Mouse (Mus musculus) kidney, postnatal 25 days (tissue): Measurements from ENCODE around the gene Smoc1.

Experiments used
- DNase-seq, 2 experiments: peaks; one replicate each; pipeline ENCODE4 v3.0.0; 2021; ENCODE audit warnings: mixed read lengths in 2 of 2

Gene Smoc1

DNA sequence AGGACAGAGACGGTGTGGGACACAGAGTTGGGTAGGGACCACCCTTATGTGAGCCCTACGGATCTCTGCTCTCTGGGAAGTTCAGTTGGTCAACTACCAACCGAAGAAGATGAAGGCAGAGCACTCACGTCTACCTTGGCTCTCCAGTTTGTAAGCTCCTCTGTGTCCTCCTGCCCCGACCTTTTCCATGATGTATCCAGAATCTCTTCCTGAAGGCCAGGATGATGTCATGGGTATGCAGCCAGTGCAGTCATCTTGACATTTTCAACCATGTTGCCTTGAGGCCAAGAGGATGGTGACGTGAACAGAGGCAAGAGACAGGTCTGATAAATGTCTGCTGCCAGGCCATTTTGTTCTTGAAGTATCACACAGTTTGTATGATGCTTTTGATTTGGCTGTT lies 111.6 kb downstream of the Smoc1 start:
- DNase-seq = no peak

DNA sequence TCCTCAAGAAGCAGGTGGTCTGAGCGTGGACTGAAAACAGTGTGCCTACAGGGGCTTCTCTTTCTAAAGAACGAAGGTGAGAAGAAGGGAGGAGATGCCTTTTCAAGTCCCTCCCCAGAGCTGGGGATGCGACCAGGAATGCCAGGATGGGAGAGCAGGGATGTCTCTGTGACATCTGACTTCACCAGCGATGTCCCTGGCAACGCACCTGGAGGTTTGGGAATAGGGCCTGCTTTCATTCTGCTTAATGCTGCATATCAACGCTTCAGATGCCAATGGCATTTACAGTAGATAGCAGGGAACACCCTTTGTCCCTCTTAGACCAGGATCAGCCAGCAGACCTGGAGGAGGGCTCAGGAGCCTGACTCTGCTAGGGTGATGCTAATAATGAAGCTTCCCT lies 112.9 kb downstream of the Smoc1 start:
- DNase-seq = no peak

DNA sequence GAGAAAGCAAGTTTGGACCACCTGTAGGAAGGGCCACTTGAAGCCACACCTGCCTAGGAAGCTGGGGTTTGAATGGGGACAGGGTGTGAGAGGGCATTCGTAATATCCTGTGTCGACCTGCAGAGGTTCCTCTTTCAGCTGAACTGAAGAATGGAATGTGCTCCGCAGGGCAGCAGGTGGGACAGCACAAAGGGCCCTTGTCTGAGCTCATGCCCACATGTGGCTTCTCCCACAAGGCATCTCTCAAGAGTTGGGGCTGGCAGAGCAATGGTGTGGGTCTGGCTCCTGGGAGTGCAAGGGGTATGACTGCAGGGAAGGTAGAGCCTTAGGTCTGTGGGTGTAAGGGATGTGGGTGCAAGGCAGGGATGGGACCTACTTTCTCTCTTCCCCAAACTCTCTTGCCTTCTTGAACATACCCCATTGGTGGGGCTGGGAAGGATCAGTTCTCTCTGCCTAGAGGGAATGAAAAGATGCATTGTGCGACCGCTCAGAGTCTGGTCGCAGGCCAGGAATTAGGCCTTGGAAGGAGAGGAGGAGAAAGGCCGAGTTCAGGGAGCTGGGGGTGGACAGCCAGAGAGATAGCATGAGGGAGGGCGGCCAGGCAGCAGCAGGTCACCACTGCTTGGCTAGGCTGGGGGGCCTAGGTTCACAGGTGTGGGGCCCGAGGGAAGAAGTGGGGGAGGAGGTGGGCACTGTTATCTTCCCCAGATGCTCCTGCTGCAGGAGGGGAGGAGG lies 114.2 kb downstream of the Smoc1 start:
- no peak for DNase-seq

DNA sequence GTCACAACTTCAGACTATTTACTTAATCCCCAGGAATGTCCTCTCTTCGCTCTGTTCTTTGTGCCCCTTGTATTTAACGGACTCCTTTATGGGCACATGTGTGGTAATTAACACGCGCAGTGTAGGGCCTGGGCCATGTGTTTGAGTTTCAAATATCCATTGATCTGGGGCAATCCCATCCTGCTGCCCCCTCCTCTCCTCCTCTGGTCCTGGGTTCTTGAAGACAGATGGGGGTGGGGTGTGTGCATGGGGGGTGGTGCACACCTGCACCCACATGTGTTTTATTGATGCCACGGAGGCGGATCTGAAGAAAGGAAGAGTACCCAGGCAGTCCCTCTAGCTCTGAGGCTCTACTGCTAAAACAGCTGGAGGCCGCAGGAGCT lies 114.7 kb downstream of the Smoc1 start:
- DNase-seq = no peak

DNA sequence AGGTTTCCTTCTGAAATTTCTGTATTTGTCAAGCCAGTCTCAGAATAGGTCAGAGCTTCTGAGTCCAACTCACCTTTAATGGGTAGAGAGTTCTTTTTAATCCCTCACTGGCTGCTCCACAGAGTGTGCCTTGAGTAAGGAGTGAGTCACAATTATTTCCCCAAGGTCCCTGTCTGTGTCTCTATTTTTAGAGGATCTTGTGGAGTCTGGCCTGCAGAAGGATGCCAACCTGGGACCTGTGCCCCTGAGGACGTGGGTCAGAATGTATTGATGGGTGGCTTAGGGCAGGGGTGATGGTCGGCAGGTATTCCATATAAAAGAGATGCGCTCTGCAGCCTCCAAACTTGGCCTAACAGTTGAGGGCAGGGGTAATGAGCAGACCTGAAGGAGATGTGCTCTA lies 115.6 kb downstream of the Smoc1 start:
- no peak for DNase-seq

DNA sequence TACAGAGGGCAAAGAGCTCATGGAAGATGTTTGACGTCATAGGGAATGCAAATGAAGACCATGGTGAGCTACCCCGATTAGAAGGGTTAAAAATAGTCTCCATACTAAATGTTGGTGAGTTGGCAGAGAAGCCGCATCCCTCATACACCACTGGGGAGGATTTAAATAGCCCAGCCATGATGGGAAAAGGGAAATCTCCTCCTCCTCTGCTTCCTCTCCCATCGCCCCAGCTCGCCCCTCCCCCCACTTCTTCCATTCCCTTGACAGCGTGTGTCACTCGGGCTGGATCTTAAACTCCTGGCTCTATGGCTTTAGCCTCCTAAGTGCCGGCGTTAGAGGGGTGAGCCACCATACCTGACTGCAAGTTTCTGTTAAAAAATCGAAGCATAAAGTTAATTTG lies 117.6 kb downstream of the Smoc1 start:
- DNase-seq = no peak

DNA sequence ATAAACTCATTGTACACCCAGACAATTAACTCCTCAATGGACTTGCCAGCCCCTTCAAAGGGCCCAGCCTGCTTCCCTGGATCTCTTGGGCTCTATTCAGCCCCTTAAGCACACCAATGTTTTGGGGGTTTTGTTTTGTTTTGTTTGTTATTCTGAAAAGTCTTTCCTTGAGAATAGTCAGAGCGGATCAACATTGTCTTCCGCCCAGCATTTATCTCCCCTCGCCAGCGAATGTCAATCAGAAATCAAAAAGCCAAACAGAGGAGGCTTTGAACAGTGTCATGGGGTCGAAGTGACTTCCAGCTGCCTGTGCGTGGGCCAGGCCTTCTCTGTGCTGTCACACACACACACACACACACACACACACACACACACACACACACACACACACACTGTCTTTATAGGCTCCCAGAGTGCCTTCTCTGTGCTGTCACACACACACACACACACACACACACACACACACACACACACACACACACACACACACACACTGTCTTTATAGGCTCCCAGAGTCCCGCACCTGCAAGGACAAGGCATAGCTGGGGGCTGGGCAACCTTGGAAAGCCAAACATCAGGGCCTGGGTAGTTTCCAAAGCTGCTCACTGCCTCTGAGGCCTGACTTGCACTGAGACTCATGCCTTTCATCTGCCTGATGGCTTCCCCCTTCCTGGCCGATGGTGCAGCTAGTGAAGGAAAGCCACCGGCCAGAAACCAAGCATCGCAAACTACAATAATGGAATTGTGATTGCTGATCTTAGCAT lies 120.0 kb downstream of the Smoc1 start:
- no peak for DNase-seq

DNA sequence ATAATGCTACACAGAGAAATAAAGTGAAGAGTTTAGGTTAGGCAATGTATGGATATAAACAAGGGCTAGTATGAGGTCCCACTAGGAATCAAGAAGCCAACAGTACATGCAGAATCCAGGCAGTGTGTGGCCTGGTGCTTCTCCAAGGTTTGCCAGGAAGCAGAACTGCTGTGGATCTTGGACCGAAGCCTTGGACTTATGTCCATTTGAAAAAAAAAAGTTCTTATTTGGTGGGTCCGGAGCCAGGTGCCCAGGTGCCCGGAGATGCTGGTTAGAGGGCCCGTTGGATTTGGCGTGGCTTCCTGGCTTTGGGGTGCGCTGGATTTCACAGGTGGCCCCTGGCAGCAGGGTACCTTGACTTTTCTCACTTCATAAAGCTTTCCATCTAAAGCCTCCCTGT lies 121.3 kb downstream of the Smoc1 start:
- DNase-seq = no peak

DNA sequence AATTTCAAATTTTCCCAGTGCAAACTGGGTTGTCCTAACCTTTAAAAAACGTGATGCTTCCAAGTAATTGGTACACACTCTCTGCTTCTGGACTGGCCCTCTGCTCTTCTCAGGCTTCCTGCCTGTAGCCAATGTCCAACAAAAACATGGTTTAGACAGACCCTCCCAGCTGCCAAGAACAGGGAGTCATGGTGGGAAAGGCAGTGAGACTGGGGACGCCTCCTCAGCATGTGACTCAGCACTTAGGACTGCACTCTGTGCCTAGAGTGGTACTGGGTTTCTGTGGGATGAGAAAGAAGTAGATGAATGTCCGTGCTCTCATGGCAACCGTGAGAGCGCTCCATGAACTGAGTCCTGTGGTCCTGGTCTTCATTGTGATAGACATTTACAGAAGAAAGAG lies 124.3 kb downstream of the Smoc1 start:
- DNase-seq = no peak

DNA sequence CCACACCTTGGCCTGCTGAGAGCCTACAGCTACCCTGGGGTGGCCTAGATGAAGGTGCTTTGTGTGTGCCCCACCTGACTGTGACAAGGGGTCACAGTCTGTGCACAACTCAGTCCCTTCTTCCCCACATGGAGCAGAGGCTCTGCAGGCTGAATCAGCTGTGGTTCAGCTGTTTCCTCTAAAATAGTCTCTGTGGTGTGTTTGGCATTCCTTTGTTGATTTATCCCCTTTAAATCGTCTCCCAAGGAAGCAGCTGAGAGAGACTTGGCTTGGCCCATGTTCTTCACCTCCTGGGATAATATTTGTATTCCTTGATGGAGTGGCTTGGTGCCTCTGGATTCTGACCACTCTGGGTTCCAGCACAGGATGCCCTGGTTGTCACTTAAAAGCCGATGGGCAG lies 125.5 kb downstream of the Smoc1 start:
- no peak for DNase-seq

DNA sequence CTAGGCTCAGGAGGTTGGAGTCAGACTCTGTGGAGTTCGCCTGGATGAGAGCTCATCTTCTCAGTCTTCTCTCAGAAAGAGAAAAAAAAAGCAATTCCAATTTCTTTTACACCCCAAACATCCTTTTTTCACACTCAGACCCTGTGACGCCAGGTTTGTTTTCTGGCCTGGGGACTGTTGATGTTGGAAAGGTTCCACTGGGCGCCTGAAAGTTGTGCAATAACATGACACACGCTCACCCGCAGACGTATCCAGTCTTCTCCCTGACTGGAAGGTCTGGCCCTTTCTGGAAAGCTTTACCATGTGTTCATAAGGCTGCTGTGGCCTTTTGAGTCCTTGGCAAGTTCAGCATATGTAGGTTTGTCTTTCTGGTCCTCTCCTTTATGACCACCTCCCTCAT lies 129.1 kb downstream of the Smoc1 start:
- no peak for DNase-seq

DNA sequence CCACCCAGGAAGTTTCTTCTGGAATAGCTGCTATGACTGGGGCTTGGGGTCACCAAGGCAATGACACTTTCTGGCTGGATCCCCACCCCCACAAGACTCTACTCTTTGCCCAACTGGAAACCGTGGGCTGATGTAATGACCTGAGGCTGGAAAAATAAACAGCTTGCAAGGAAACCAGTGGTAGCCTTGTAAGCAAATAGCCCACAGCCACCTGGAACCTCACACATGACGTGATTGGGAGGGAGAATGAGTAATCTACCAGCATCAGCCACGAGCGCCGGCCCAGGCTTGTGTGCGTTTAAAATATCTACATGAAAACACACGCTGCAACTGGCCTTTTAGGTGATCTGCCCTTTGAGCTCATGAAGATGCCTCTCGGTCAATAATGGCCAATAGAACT lies 130.2 kb downstream of the Smoc1 start:
- no peak for DNase-seq

DNA sequence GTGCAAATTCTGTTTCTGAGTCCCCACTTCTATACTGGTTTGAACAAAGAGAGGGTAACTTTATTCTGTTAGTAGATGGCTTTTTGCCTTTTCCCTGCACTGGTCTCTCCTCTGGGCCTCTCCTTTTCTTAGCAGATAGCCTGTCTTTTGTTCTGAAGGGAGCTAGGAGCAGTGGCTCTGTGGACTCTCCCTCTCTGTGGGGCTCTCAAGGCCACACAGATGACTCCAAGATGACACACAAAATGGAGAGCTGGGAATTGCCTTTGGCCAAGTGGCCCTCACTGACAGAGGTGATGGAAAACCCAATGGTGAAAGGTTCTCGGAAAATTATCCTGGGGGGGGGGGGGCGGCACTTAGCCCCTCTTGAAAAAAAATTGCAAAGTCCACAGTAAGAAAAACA lies 133.3 kb downstream of the Smoc1 start:
- no peak for DNase-seq

DNA sequence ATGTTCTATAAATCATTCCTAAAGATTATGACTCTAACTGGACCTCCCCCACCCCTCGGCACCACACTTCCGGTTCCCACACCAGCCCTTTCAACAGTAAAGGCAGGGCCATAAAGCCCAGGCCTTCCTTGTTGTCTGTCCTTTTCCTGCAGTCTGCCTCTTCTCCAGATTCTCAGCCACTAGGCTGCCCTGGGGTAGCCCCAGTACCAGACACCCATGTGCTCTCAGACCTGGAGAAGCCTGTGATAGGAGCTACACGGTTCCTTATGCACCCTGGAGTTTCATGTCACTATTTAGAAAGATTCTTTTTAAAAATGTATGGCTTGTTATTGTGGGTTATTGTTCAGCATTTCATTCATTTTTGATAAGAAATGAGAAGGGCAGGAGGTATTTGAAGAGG lies 133.8 kb downstream of the Smoc1 start:
- DNase-seq = no peak

DNA sequence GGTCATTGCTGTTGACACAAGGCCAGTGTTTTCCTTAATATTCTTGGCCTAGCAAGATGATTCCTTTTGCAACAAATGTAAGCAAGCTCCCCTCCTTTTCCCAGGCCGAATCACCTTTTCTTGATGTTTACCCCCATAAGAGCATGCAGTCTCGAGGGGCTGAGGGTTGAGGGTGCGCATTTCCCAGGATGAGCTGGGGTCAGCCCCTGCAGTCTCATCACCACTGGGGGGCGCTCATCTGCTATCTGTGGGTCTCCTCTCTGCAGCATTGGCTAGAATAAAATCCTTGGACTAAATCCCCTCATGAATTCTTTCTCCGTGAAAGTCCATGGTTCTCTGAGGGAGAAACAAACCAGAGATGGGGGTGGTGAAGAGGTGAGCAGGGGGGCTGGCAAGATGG lies 134.2 kb downstream of the Smoc1 start:
- DNase-seq = peak in 1 of 2 experiments; percentile 4

DNA sequence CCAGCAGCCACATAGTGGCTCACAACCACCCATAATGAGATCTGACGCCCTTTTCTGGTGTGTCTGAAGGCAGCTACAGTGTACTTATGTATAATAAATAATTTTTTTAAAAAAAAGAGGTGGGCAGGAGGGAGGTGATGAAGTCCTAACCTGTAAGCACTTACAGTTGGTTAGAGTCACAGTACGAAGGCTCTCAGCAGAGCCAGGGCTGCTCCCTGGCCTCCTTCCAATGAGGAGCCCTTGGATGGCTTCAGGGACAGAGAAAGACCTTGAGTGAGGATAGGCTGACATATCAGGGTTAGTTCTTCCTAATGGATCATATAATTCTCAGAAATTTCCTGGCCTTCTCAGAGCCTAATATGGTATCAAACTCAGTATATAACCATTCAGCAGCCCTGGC lies 134.7 kb downstream of the Smoc1 start:
- DNase-seq = no peak

DNA sequence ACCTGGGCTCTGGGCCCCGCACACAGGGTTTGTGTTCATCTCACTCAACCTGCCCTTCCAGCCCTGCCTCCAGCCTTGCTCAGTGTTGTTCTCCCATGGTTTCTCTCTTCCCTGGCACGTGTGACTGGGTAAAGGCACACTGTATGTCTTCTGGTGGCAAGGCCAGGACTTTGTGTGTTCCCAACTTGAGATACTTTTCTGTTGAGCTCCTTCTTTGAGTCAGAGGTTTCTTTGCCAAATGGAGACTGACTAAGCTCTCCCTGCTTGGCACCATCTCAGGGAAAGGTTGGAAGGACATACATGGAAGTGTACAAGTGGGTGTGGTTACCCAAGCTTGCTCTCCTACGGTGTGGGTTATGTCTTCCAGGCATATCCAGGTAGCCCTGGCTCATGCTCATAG lies 136.5 kb downstream of the Smoc1 start:
- no peak for DNase-seq

DNA sequence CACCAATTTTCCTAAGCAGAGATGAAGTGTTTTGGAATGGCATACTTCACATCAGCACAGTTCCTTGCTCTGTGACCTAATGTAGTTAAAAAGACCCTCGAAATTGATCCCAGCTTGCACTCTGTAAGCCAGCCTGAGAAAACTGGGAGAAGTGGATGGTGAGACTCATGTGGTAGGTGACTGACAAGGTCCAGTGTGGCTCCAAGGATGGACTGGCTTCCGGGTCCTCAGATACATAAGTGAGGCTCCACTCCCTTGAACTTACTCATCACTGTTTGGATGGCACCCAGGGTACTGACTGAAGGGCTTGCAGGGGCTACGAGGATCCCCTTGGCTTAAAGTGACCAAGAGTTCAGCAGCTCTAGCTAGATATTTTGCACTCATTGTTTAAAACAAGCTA lies 137.0 kb downstream of the Smoc1 start:
- DNase-seq = no peak

DNA sequence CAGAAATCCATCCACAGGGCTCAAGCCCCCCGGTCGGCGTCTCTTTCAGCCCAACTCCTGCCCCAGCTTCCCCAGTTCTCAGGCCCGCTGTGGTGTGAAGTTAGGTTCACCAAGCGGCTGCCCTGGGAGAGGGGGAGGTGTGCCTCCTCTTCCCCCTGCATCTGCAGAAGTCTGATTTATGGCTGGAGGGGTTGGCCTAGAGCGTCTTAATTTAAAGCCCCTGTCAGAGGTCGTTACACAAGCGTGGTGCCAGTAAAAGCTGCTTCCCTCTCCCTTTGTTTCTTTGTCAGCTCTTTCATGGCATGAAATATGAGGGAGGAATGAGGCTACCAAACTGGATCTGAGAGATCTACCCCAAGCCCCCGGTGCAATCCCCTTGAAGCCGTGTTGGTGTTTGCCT lies 139.5 kb downstream of the Smoc1 start:
- DNase-seq = no peak

DNA sequence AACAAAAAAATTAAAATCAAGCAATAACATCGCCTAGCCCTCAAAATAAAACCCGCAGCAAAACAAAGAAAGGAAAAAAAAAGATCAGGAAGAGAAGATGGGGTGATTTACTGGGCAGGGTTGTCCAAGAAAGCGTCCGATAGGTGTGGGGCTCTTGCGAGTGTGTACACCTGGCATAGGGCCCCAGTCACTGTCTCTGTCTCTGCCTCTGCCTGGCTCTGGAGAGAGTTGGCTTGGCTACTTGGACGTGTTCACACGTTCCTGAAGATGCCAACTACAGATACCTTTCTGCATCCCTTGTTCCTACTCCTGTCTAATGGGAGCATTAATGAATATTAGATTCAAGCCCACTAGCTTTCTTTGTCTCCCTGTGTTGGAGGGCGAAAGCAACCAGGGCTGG lies 140.0 kb downstream of the Smoc1 start:
- no peak for DNase-seq

DNA sequence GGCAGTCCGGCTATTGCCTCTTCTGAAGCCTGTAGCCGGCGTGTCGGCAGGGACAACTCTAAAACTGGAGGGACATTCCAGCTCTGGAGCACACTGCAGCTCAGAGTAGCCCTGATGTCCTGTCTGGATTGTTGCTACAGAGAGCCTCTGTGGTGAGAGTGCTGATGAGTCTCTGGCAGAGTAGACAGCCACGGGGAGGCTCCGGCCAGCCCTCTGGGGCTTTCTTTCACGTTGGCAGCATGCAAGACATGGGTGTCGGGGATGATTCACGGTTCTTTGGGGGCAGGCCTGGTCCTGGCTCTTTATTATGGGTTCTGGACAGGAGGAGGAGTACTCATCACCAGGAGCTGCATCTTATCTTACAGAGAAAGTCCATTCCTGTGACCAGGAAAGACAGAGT lies 140.5 kb downstream of the Smoc1 start:
- DNase-seq = no peak

DNA sequence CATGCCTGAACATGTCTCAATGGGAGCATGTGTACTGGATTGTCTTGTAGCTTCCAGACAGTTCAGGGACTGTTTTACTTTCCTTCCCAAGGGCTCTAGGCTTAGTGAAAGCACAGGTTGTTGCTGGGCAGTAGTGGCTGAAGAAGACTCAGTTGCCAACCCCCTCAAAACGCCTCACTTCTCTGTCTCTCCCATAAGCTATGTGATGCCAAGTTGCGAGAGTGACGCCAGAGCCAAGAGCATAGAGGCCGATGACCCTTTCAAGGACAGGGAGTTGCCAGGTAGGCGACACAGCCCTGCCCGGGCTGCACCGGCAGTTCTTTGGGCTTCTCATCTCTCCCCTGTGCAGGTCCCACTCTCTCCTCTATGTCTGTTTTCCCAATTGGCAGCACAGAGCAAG lies 141.4 kb downstream of the Smoc1 start:
- no peak for DNase-seq

DNA sequence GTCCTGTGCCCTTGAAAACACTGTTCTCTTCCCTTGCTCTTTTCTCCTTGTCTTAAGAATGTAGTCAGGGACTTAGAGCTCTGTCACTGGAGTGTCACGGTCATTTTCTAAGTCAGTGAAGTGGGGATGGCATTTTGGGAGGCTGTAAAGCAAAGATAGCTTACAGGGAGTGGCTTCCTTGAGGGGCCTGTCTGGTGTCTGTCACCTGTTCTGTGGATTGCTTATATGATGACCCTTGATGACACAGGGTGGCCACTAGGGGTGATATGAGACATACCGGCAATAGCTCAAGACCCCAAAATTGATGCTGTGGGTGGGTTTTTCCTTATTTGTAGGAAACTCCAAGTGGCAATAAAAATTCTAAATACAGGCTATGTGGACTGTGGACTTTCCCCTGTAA lies 141.9 kb downstream of the Smoc1 start:
- DNase-seq = no peak

DNA sequence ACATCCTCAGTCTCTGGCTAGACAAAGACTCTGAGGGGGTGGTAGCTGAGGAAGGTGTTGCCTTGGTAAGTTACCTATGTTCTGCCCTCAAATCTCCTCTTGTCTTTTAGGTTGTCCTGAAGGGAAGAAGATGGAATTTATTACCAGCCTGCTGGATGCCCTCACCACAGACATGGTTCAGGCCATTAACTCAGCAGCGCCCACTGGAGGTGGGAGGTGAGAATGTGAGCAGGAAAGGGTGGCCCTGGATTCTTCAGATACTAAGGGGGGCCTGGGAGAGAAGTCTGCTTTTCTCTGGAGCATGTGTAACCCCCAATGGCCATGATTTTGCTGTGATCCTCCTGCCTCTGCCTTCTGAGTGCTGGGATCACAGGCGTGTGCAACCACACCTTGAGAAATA lies 143.5 kb downstream of the Smoc1 start:
- no peak for DNase-seq

DNA sequence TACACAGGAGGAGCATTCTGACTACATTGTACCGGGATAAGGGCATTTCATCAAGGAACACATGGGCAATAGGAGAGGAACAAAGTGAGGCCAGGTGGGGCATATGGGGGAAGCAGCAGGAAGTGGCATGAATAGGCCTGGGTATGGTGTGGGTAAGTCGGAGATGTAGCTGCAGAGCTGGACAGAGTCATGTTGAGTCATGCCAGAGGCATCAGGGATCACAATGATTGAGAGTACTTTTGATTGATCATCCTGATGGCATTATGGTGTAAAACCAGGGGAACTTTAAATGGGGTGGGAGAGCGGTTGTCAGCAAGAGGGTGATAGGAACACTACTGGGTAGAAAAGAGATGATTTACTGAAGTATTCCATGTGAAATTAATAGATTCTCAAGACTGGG lies 146.4 kb downstream of the Smoc1 start:
- no peak for DNase-seq
